Mouse (Mus musculus) neural tube, embryonic 11.5 days (tissue): ENCODE measurements around the gene Blm. TPM values are rescaled to one million over a fixed set of nuclear protein-coding genes. Genes with fewer than 3 reads are reported as not detected.

ENCODE experiments used
- ATAC-seq: fragments of 200-750 bp; cut with Nextera tagmentation; 2 replicates; pipeline ENCODE4 v1.8.0; 2017; ENCODE audit warnings: moderate number of reproducible peaks, mild to moderate bottlenecking, moderate TSS enrichment, moderate library complexity; ENCODE audit not compliant: insufficient read depth, low FRiP score, low TSS enrichment
- DNase-seq: peaks from one replicate; pipeline ENCODE4 v3.0.0-alpha.2; 2015; ENCODE audit warnings: low spot score
- H3K27ac ChIP-seq: fragments of 300-500 bp; sonication (generic); 2 replicates; pipeline ENCODE4 v1.5.1; 2014; ENCODE audit warnings: low read depth, mild to moderate bottlenecking, low read length
- H3K27me3 ChIP-seq: fragments of 300-500 bp; sonication (generic); 2 replicates; pipeline ENCODE4 v1.6.1; 2014; ENCODE audit warnings: mild to moderate bottlenecking, low read length, mixed read lengths; ENCODE audit not compliant: control insufficient read depth, insufficient read depth
- H3K36me3 ChIP-seq: fragments of 300-500 bp; sonication (generic); 2 replicates; pipeline ENCODE4 v1.6.1; 2014; ENCODE audit warnings: mild to moderate bottlenecking, low read length, moderate library complexity, mixed read lengths; ENCODE audit not compliant: control insufficient read depth, insufficient read depth
- H3K4me1 ChIP-seq: fragments of 300-500 bp; sonication (generic); 2 replicates; pipeline ENCODE4 v1.6.1; 2014; ENCODE audit warnings: low read length, mixed read lengths; ENCODE audit not compliant: control insufficient read depth, insufficient read depth
- H3K4me2 ChIP-seq: fragments of 300-500 bp; sonication (generic); 2 replicates; pipeline ENCODE4 v1.6.1; 2014; ENCODE audit warnings: low read depth, mild to moderate bottlenecking, moderate library complexity
- H3K4me3 ChIP-seq: fragments of 300-500 bp; sonication (generic); 2 replicates; pipeline ENCODE4 v1.5.1; 2014; ENCODE audit warnings: low read depth, low read length
- H3K9ac ChIP-seq: fragments of 300-500 bp; sonication (generic); 2 replicates; pipeline ENCODE4 v1.6.1; 2014; ENCODE audit warnings: mild to moderate bottlenecking, low read length
- H3K9me3 ChIP-seq: fragments of 300-500 bp; sonication (generic); 2 replicates; pipeline ENCODE4 v1.6.1; 2016; ENCODE audit warnings: low read length; ENCODE audit not compliant: control insufficient read depth
- WGBS: fragments of 180-500 bp; shearing (Covaris S2); extraction: QIAGEN DNeasy Blood & Tissue Kit; methylation state at CpG from one replicate; pipeline ENCODE4 v1.1.7; 2014; 5-methylcytosine and 5-hydroxymethylcytosine counted together
- polyA plus RNA-seq: library from polyadenylated mRNA; unstranded; fragments of >200 nt; fragmentation: Nextera tagmentation; extraction: Ambion mirVana; gene quantifications from 2 replicates; pipeline ENCODE4 v1.2.1, GENCODE M21; 2014

Gene Blm
- polyA plus RNA-seq, 1 experiment from 2014 or later = 34.5 TPM

DNA sequence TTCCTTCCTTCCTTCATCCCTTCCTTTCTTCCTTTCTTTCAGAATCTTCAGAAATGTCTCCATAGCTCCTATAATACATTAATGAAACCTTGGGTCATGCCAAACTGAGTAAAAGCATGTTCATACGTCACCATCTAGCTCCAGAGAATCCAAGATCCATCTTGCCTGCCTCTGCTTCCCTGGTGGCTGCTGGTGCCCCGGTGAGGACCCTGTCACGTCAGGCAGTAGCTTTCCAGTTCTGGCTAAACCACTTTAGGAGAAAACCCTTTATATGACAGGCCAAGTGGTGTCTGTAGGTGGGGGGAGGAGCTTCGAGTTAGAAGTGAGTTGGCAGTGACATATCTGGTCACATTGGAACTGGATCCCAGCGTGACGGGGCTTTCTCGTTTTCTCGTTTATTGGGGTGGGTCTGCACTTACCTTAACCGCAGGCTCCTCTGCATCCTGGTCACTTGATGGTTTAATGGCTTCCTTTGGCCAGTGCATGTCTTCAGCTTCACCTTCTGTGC lies 129.7 kb downstream of the Blm start, which contains the start of gene Furin:
Gene Furin (minus strand): TSS at position 249 of the 508 bp plus-strand sequence.
- Histone ChIP-seq H3K36me3 (no peaks in the 10 kb centered on the region), H3K4me1 (peaks cover 9% of the 10 kb centered on the region), H3K4me3 (no peak within 1 kb of the TSS), H3K4me2 (no peak within 1 kb of the TSS), H3K9me3 (no peaks in the 10 kb centered on the region), H3K9ac (no peak within 1 kb of the TSS), H3K27me3 (no peaks in the 10 kb centered on the region), H3K27ac (no peak within 1 kb of the TSS)
- DNase-seq = no peak
- 61% methylated on average over 9 of the region's 9 CpGs for WGBS
- ATAC-seq = no peak

Other genes starting within 250 kb of the Blm start
- gene Prc1, start 240.7 kb downstream of the Blm start, polyA plus RNA-seq = 179 and 183 TPM in 2 replicates
- 12.0 and 12.8 TPM in 2 replicates for gene Rccd1, start 210.7 kb downstream of the Blm start, polyA plus RNA-seq
- gene Unc45a, start 194.1 kb downstream of the Blm start, polyA plus RNA-seq = 36.2 and 36.8 TPM in 2 replicates
- 22.1 and 26.3 TPM in 2 replicates for gene Hddc3, start 192.0 kb downstream of the Blm start, polyA plus RNA-seq
- gene Man2a2, start 163.7 kb downstream of the Blm start, polyA plus RNA-seq = 9.7 and 11.2 TPM in 2 replicates
- gene Fes, start 147.2 kb downstream of the Blm start, polyA plus RNA-seq = 7.1 and 7.7 TPM in 2 replicates
- gene Furin, start 129.7 kb downstream of the Blm start, polyA plus RNA-seq = 4.9 and 5.8 TPM in 2 replicates
- 11.8 and 11.9 TPM in 2 replicates for gene Crtc3, start 153.8 kb upstream of the Blm start, polyA plus RNA-seq